Mouse (Mus musculus) bone marrow macrophage, adult 2 months (primary cell): Measurements from ENCODE around the gene Supt4a. TPM values are rescaled to one million over a fixed set of nuclear protein-coding genes. Genes with fewer than 3 reads are reported as not detected.
A peak's percentile ranks its signal among the peaks of the same experiment; 100 is the strongest.

Source experiments
- H3K27ac ChIP-seq: 2 replicates; pipeline ENCODE4 v1.5.1; 2012; ENCODE audit warnings: low read depth, low read length; ENCODE audit not compliant: insufficient read depth
- H3K4me1 ChIP-seq: 2 replicates; pipeline ENCODE4 v1.6.1; 2012; ENCODE audit warnings: low read length; ENCODE audit not compliant: control insufficient read depth, insufficient read depth
- H3K4me3 ChIP-seq: 2 replicates; pipeline ENCODE4 v1.5.1; 2012; ENCODE audit warnings: mild to moderate bottlenecking, low read length, moderate library complexity; ENCODE audit not compliant: insufficient read depth
- CTCF ChIP-seq: IDR thresholded peaks from 2 replicates; pipeline ENCODE4 v1.5.1; 2012; ENCODE audit warnings: low read depth, mild to moderate bottlenecking, low read length, moderate library complexity
- POLR2A ChIP-seq: IDR thresholded peaks from 2 replicates; pipeline ENCODE4 v1.6.1; 2012; ENCODE audit warnings: mild to moderate bottlenecking, low read depth, low read length, borderline replicate concordance
- polyA plus RNA-seq: library from polyadenylated mRNA; stranded (reverse); fragments of >200 nt; gene quantifications from 2 replicates; pipeline ENCODE4 v1.2.4, GENCODE M21; 2012; ENCODE audit not compliant: missing spikeins, insufficient read depth, insufficient read length

Gene Supt4a
- polyA plus RNA-seq, 1 experiment = 142 TPM

- no peak for TF ChIP-seq POLR2A
- no peak for TF ChIP-seq CTCF
- Histone ChIP-seq H3K4me3 (no peak overlapping the region), H3K4me1 (peaks cover 6% of the 10 kb centered on the region), H3K27ac (no peak overlapping the region)
These were observed 25.5 kb downstream of the Supt4a start for GRCm38 (mm10) chr11:87762702-87763385.

GRCm38 (mm10) chr11:87763511-87763987 lies 26.2 kb downstream of the Supt4a start:
- peaks cover under 1% of the 10 kb centered on the region for H3K4me1 ChIP-seq
- H3K4me3 ChIP-seq = no peak overlapping the region
- TF ChIP-seq POLR2A (no peak), CTCF (no peak)
- H3K27ac ChIP-seq = no peak overlapping the region

- Histone ChIP-seq H3K4me3 (no peak overlapping the region), H3K27ac (no peak overlapping the region)
These were observed 26.9 kb downstream of the Supt4a start for GRCm38 (mm10) chr11:87763988-87764876.

GRCm38 (mm10) chr11:87768745-87769144 lies 31.4 kb downstream of the Supt4a start:
- H3K27ac ChIP-seq = no peak overlapping the region
- H3K4me1 ChIP-seq = no peaks in the 10 kb centered on the region
- TF ChIP-seq CTCF (no peak), POLR2A (no peak)
- H3K4me3 ChIP-seq = no peak overlapping the region

More at GRCm38 (mm10) chr11:87763988-87764876, 26.9 kb downstream of the Supt4a start:
- no peaks in the 10 kb centered on the region for H3K4me1 ChIP-seq
- no peak for TF ChIP-seq POLR2A
- TF ChIP-seq CTCF = no peak

- Histone ChIP-seq H3K4me1 (no peaks in the 10 kb centered on the region), H3K27ac (no peak overlapping the region), H3K4me3 (no peak overlapping the region)
- TF ChIP-seq CTCF (peak; percentile 93), POLR2A (no peak)
These were observed 33.6 kb downstream of the Supt4a start for GRCm38 (mm10) chr11:87770989-87771388.

- H3K27ac ChIP-seq = no peak overlapping the region
- H3K4me1 ChIP-seq = no peaks in the 10 kb centered on the region
- TF ChIP-seq CTCF (no peak), POLR2A (no peak)
- no peak overlapping the region for H3K4me3 ChIP-seq
These were observed 35.0 kb downstream of the Supt4a start for GRCm38 (mm10) chr11:87772354-87772753.

- TF ChIP-seq POLR2A = no peak
- TF ChIP-seq CTCF = no peak
- Histone ChIP-seq H3K4me1 (0 out of 2 replicates have a peak, but pooled peaks cover 2% of the 10 kb centered on the region), H3K27ac (no peak overlapping the region), H3K4me3 (no peak overlapping the region)
These were observed 40.9 kb downstream of the Supt4a start for GRCm38 (mm10) chr11:87778100-87778765.

GRCm38 (mm10) chr11:87778915-87779314 lies 41.6 kb downstream of the Supt4a start:
- 0 out of 2 replicates have a peak, but pooled peaks cover 2% of the 10 kb centered on the region for H3K4me1 ChIP-seq
- H3K27ac ChIP-seq = no peak overlapping the region
- TF ChIP-seq CTCF = no peak
- no peak for TF ChIP-seq POLR2A
- H3K4me3 ChIP-seq = no peak overlapping the region

- H3K27ac ChIP-seq = no peak overlapping the region
- H3K4me1 ChIP-seq = 0 out of 2 replicates have a peak, but pooled peaks cover 2% of the 10 kb centered on the region
- TF ChIP-seq POLR2A (no peak), CTCF (no peak)
- no peak overlapping the region for H3K4me3 ChIP-seq
These were observed 42.0 kb downstream of the Supt4a start for GRCm38 (mm10) chr11:87779392-87779791.

GRCm38 (mm10) chr11:87780130-87780529 lies 42.8 kb downstream of the Supt4a start:
- H3K27ac ChIP-seq = no peak overlapping the region
- H3K4me3 ChIP-seq = no peak overlapping the region
- TF ChIP-seq POLR2A (no peak), CTCF (no peak)
- H3K4me1 ChIP-seq = 0 out of 2 replicates have a peak, but pooled peaks cover 2% of the 10 kb centered on the region
